Mouse (Mus musculus) WW6 (cell line): ENCODE measurements around the gene Olfr1107.

ENCODE experiments used
- DNase-seq: peaks from one replicate; pipeline ENCODE4 v3.0.0-alpha.2; 2013; ENCODE audit warnings: low read depth, low spot score

Olfr1107 gene

DNA sequence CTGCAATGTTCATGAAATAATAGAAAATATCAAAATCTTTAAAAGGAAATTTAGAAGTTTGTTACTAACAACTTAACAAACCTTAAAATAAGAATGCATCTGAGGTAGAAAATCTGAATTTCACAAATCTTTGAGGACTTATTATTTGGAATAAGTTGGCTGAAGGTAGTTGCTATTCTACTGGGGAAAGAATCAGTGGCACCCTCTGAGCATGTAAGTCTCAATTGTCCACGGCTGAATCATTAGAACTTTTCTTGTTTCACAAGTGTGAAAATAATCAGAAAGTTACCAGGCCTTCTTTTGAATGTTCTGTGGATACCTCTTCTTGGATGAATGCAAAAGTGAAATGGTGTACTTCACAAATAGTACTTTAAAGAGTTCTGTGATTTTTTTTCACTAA is at the start of gene Olfr1107:
Olfr1107 (minus strand) TSS at position 101 of the 400 bp plus-strand sequence.
- DNase-seq, result no peak

GRCm38 (mm10) chr2:87114467-87114866 is 38.9 kb upstream of the Olfr1107 start, which contains the start of gene Olfr259:
TSS of gene Olfr259 (minus strand) at chr2:87114567.
- no peak for DNase-seq

DNA sequence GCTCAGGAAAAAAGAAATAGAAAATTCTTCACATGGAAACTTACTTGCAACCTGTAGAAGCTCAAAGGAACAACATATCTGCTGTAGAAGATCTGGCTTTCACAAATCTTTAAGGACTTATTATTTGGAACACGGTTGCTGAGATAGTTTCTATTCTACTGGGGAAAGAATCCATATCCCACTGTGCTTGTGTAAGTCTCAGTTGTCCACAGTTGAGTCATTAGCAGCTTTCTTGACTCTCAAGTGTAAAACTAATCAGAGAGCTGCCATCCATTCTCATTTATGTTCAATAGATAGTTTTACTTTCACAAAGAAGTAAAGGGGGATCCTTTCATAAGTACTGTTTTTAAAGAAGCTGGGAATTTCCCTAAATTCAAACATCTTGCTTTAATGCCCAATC is 20.3 kb upstream of the Olfr1107 start, which contains the start of gene Olfr1109:
Olfr1109 (minus strand) TSS at position 101 of the 400 bp plus-strand sequence.
- no peak for DNase-seq

- DNase-seq, result no peak
These were observed 23.4 kb downstream of the Olfr1107 start, which contains the start of gene Olfr1106 for GRCm38 (mm10) chr2:87052173-87052572. TSS of gene Olfr1106 (minus strand) at chr2:87052273.

- no peak for DNase-seq
These were observed 39.2 kb downstream of the Olfr1107 start, which contains the start of gene Olfr1105 for GRCm38 (mm10) chr2:87036431-87036830. TSS of gene Olfr1105 (minus strand) at chr2:87036531.

- no peak for DNase-seq
These were observed 48.6 kb downstream of the Olfr1107 start, which contains the start of gene Olfr1104 for GRCm38 (mm10) chr2:87026980-87027379. TSS of gene Olfr1104 (minus strand) at chr2:87027080.
